Mouse (Mus musculus) inflammation-experienced regulatory T-cells, adult 6 months (primary cell): ENCODE data around the gene Ankrd28. TPM values are rescaled to one million over a fixed set of nuclear protein-coding genes. Genes with fewer than 3 reads are reported as not detected.

ENCODE experiments used
- ATAC-seq: one replicate; pipeline ENCODE4 v1.8.0; 2017
- polyA plus RNA-seq, 3 experiments: library from polyadenylated mRNA; unstranded; fragments of 100-300 nt; shearing (Covaris generic); gene quantifications; one replicate each; pipeline ENCODE4 v1.2.1; 2017

Ankrd28 gene
- polyA plus RNA-seq, 3 experiments from 2014 or later, result 9.5 to 11.0 (median 10.0) TPM

- ATAC-seq, result peak; percentile 65
These were observed 165.4 kb downstream of the Ankrd28 start for GRCm38 (mm10) chr14:31664903-31665565.

DNA sequence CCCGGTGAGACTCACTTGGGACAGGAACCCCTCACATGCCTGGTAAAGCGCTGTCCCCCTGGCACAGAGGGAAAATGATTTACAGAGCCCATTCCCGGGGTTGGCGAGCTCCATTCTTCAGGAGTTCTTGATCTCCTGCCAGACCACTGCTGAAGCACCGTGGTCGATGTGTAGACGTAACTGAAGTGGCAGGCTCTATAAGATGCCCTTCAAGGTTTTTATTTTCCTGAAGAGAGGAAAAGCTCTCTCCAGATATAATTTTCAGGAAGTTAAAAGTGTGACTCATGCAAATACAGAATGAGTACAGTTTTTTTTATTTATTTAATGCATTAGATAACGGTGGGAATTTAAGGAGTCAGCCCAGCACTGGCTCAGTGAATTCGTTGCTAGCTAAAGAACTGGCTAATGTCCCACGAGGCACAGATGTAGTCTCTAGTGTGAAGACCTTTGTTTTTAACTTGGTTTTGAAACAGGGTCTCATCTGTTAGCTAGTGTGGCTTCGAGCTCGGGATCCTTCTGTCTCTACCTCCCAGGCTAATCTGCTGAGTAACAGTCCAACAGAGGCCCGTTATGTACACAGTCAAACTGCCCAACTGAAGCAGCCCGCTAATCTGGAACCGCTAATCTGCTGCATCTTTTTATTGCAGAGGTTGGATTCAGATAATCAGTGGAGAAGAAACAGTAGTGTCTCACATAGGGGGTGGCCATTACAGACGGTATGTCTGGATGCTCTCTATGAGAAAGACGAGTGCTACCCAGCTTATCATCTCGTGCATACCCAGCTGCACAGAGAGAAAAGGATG is 166.2 kb downstream of the Ankrd28 start:
- no peak for ATAC-seq

DNA sequence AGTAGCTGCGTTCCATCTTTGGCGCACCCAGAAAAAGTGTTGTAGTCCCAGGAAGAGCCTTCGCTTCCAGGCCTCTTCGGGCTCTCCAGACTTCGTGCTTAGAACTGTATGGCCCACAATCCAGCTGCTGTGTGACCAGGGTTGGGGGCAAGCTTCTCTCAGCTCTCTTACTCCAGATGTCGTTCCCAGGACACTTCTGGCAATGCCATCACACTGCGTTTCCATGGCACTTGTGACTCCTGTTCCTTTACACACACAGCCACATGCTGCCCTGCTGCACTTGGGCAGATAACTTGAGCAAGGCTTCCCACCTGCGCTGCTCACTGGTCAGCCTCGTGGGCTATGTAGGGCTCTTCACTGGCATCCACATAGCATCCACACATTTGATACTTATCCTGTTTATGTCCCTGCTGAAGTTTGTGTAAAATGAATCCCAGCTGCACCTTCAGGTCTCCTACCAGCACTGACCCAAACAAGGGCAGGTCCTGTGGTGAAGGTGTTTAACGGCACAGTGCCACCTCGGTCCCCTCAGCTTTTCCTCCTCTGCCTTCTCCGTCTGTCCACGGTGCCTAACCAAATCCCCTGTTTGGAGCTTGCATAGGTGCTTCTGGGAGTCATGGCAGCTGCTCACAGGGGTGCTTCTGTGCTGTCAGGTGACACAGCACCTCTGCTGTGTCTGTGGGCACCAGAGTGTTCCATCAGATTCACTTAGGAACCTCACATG is 166.9 kb downstream of the Ankrd28 start:
- ATAC-seq, result no peak

GRCm38 (mm10) chr14:31662555-31663211 is 167.8 kb downstream of the Ankrd28 start:
- peak; percentile 12 for ATAC-seq

DNA sequence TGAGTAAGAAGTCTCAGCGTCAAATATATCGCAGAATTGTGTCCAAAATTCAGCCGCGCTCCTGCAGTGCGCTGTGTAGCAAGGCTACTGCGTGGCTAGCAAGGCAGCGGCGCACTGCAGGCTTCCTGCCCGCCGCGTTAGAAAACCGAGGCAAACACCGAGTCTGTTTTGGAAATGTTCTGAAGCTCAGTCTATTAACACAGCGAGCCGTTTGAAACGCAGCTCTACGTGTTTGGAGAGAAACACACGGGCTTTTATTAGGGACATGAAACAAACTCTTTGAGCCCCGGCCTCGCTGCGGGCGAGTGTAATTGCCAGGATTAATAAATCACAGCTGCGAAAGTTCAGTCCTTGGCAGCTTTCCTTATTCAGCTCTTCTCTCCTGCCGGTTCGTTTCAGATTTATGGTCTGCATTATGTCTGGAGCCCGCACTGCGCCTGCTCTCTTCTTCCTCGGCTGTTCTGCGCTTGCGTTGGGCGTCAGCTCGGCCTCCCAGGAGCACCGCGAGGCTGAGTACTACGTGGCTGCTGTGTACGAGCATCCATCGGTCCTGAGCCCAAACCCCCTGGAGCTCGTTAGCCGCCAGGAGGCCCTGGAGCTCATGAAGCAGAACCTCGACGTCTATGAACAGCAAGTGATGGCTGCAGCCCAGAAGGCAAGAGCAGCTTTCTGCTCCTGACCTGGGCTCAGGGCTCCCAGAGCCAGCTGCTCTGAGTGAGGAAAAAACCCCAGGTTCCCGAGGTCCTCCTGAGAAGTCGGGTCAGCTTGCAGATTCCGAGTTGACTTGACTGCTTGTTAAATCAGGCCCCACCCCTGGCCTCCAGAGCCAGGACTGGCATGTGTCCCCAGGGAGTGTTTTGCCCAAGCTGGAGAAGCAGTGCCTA is 168.5 kb downstream of the Ankrd28 start:
- peak; percentile 66 for ATAC-seq

DNA sequence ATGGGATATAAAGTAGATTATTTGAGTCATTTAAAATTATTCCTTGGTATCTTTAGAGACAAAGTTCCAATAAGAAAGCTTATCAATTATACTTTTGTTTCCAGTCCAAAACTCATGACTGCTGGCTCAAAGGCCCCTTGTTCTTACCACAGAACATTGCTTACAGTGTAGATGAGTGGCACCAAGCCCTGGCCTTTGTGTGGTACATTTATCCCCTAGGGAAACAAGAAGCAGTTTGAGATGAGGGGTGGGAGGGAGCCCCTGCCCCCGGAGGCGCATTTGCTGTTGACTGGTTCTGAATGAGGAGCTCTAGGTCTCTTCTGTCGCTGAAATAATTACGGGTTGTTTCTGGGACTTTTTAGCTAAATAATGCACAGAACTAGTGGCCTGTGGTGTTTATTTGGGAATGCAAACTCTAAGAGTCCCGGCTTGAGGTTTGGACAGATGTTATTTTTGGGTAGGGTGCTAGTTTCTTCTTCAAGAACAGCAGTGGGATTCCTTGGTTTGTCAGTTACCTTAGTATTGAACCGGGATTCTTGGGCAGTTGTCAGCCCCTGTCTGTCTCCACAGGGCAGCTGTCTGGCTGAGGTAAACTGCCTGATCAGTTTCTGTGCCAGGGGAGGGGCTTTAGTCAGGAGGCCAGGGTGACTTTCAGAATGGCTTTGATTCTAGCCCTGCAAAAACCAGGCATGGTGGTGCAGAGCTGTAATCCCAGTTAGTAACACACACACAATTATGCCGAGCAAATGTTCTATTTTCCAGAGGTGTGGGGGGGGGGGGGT is 169.9 kb downstream of the Ankrd28 start:
- ATAC-seq, result no peak

DNA sequence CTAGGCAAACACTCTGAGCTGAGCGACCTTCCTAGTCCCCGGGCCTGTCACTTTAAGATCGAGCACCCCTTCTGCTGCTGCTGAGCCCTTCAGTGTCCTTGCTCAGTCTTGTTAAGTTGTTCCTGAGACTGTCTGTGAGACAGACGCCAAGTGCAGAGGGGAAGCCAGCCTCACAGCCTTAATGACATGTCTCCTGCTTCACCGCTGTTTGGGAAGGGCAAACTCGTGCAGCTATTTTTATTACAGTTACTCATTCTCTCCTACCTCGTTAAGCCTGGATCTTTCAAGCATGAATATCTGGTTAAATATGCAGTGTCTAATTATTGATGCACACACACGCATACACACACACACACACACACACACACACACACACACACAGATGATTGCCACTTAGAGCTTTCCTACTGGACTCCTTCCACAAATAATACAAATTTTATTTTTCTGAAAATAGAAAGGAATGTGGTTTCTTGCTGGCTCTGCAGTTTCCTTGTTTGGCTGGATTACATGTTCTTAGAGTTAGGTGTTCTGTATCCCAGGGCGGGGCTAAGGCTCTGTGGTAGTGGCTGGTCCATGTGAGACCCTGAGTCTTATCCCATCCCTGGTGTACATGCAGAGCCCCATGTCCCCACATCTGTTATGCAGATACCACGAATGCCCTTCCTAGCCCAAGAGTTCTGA is 170.8 kb downstream of the Ankrd28 start:
- no peak for ATAC-seq

- no peak for ATAC-seq
These were observed 172.2 kb downstream of the Ankrd28 start for GRCm38 (mm10) chr14:31658126-31658680.

GRCm38 (mm10) chr14:31656857-31657645 is 173.4 kb downstream of the Ankrd28 start:
- peak; percentile 77 for ATAC-seq

GRCm38 (mm10) chr14:31656386-31656785 is 174.1 kb downstream of the Ankrd28 start:
- ATAC-seq, result peak; percentile 32

- ATAC-seq, result no peak
These were observed 175.0 kb downstream of the Ankrd28 start for GRCm38 (mm10) chr14:31655406-31655805.

DNA sequence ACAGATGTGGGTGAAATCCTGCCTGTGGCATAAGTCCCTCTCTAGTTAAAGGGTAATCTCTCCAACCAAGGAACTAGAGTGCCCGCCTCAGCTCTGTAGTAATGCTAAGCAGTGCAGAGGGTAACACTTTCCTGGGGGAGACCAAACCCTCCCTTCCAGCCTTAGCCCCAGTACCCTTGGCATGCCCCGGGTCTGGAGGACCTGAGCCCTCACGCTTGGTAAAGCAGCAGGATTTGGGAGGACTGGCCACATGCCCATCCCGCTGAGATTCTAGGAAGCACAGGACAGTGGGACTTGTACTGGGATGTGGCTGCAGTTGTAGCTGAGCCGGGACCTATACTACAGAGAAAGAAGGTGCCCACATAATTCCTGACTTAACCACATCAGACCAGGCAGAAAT is 175.6 kb downstream of the Ankrd28 start:
- ATAC-seq, result no peak

- ATAC-seq, result no peak
These were observed 177.2 kb downstream of the Ankrd28 start for GRCm38 (mm10) chr14:31653101-31653875.

DNA sequence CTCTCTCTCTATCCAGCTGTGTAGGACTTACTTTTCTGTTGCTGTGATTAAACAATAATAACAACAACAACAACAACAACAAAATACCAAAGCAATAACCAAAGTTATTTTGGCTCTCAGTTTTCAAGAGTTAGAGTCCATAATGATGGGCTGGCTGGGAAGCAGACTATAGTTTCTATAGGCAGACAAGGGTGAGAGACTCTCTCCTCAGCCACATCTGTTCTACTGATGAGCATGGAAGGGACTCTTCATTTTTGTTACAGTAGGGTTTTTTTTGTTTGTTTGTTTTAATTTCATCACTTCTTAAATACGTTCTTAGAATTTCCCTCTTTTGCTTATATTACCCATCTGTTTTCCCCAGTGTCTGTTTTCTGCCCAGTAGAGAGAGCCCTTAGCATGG is 177.8 kb downstream of the Ankrd28 start:
- ATAC-seq, result no peak

DNA sequence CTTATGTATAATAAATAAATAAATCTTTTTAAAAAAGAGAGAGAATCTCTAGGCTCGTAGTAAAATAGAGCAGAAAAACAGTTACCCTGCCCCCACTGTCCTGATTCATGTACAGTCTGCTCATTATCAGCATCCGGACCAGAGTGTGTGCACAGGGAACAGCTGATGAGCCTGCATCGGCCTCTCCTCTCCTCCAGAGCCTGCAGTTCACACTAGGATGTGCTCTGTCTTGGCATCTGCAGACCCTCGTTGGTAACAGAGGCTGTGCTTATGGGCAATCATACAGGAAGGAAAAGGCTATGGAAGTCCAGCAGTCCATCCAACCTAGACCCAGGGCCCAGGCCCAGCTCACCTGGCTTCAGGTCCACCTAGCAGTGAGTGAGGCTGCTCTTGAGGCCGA is 178.3 kb downstream of the Ankrd28 start:
- ATAC-seq, result no peak

DNA sequence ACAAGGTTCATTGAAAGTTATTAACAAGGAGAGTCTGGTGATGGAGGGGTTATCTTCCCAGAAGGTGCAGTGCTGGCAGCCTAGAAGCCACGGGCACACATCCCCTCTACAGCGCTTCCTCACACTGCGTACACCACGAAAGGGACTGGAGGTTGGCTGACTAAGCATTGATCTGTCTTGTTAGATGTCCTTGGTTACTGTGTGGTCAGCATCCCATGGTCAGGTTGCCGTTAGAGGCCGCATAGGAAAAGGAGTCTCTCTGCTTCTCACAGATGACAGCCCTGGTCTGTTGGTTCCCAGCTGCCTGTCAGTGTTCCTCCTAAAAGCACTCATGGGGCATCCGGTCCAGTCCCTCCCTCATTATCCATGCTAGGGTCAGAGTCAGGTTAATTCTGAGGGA is 179.2 kb downstream of the Ankrd28 start:
- ATAC-seq, result no peak

GRCm38 (mm10) chr14:31650347-31650746 is 180.1 kb downstream of the Ankrd28 start:
- no peak for ATAC-seq
